Mouse (Mus musculus) heart, adult 8-10 months (tissue): ENCODE measurements around the gene Trp53. TPM values are rescaled to one million over a fixed set of nuclear protein-coding genes. Genes with fewer than 3 reads are reported as not detected.
"Not testable (repeated sequence)": the region's sequence is repeated elsewhere in the genome, so short reads cannot be mapped to it uniquely, and the experiment has no call there.

Experiments
- DNase-seq: peaks from one replicate; pipeline ENCODE4 v3.0.0; 2022; ENCODE audit warnings: low spot score
- total RNA-seq, 4 experiments: library from RNA; stranded (reverse); gene quantifications; 2 replicates each; pipeline ENCODE4 v1.2.4; 2022

The Trp53 gene
- 10 to 100 TPM; 12.8 to 16.3 (median 14.1) TPM for total RNA-seq

DNA sequence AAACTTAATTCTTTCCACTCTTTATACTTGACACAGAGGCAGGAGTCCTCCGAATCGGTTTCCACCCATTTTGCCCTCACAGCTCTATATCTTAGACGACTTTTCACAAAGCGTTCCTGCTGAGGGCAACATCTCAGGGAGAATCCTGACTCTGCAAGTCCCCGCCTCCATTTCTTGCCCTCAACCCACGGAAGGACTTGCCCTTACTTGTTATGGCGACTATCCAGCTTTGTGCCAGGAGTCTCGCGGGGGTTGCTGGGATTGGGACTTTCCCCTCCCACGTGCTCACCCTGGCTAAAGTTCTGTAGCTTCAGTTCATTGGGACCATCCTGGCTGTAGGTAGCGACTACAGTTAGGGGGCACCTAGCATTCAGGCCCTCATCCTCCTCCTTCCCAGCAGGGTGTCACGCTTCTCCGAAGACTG is at the start of gene Trp53, which contains the start of gene Wrap53:
TSS of gene Trp53 (plus strand) at position 269 of the 424 bp plus-strand sequence.
TSS of gene Wrap53 (minus strand) at position 165 of the 424 bp plus-strand sequence.
- peak; percentile 98 for DNase-seq

DNA sequence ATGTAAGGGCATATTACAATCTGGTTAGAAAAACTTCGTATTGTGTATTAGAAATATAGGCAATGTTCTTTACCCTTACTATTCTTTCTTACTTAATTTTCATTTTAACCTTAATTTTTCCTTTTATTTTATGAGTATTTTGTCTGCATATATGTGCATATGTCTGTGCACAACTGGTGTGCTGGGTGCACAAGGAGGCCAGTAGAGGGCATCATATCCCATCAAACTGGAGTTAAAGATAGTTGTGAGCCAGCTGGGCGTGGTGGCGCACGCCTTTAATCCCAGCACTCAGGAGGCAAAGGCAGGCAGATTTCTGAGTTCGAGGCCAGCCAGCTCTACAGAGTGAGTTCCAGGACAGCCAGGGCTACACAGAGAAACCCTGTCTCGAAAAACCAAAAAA is 49.4 kb upstream of the Trp53 start:
- not testable (repeated sequence) for DNase-seq

DNA sequence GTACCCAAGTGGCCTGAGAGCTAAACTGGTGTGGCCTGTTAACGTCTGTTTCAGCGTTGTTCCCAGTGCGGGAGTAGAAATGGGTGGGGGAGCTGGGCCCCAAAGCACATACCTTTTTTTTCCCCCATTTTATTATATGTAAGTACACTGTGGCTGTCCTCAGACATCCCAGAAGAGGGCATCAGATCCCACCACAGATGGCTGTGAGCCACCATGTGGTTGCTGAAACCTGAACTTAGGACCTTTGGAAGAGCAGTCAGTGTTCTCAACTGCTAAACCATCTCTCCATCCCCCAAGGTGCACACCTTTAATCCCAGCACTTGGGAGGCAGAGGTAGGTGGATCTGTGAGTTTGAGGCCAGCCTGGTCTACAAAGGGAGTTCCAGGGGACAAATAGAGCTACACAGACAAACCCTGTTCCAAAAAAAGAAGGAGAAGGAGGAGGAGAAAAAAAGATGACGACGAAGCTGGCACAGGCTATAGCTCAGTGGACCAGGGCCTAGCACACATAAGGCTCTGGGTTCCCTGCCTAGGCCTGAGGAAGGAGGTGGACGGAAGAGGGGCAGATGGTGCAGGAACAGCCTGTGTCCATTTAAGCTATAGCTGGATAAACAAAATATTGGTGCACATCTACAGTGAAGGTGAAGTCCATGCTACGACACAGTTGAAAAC is 47.5 kb upstream of the Trp53 start:
- no peak for DNase-seq

DNA sequence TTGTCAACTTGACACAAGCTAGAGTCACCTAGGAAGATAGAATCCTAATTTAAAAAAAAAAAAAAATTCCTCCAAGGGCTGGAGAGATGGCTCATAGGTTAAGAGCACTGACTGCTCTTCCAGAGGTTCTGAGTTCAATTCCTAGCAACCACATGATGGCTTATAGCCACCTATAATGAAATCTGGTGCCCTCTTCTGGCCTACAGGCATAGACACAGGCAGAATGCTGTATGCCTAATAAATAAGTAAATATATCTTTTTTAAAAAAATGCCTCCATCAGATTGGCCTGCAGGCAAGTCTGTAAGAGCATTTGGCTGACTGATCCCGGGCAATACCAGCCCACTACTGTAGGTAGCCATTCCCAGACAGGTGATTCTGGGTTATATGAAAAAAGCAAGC is 45.2 kb upstream of the Trp53 start:
- DNase-seq = no peak

DNA sequence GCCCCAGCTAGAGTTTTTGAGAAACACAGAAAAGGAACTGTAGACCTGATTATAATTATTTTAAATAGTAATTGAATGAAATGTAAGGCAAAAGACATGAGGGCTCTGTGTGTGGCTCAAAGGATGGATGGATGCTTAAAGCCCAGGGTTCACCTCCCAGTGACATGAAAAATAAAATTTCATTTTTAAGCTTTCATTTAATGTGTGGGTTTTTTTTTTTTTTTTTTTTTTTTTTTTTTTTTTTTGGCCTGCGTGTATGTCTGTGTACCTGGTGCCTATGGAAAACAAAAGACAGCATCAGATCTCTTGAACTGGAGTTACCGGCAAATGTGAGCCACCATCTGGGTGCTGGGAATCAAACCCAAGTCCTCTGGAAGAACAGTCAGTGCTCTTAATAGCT is 39.5 kb upstream of the Trp53 start:
- no peak for DNase-seq

DNA sequence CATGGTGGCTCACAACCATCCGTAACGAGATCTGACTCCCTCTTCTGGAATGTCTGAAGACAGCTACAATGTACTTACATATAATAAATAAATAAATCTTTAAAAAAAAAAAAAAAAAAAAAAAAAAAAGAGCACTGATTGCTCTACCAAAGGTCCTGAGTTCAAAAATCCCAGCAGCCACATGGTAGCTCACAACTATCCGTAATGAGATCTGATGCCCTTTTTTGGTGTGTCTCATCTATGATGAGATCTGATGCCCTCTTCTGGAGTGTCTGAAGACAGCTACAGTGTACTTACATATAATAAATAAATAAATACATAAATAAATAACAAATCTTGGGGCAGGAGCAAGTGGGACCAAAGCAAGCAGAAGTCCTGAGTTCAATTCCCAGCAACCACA is 38.4 kb upstream of the Trp53 start:
- DNase-seq = not testable (repeated sequence)

DNA sequence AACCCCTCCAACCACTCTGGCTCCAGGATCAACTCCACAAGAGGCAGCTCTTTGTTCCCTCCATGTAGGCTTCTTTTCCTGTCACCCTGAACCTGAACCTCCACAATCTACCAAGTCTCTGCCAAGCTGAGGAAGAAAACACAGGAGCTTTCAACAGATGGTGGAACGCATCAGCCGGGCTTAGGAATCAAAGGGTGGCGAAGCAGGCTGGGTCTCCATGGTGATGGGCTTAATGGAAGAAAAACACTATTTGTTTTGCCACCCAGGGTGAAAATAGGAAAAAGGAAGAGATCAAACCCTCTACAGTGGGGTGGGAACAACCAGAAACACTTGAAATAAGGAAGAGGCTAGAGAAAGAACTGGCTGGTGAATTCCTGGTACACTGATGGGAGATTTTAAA is 36.6 kb upstream of the Trp53 start:
- no peak for DNase-seq

DNA sequence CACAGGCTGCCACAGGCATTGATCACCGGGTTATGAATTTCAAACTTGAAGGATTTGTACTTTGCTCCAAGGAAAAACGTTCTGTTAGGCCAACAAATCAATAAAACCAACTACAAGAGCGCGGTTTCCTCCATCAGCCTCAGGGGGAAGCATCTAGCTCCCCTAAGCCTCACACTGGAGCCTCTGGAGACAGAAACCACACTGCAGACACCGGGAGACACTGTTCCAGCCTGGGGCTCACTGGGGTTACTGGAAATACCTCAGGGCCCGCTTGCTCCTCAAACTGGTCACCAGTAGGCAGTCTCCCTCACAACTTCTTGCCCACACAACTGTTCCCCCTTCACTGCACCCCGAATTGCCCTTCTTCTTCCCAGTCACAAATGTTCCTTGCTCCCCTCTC is 34.2 kb upstream of the Trp53 start:
- DNase-seq = no peak

DNA sequence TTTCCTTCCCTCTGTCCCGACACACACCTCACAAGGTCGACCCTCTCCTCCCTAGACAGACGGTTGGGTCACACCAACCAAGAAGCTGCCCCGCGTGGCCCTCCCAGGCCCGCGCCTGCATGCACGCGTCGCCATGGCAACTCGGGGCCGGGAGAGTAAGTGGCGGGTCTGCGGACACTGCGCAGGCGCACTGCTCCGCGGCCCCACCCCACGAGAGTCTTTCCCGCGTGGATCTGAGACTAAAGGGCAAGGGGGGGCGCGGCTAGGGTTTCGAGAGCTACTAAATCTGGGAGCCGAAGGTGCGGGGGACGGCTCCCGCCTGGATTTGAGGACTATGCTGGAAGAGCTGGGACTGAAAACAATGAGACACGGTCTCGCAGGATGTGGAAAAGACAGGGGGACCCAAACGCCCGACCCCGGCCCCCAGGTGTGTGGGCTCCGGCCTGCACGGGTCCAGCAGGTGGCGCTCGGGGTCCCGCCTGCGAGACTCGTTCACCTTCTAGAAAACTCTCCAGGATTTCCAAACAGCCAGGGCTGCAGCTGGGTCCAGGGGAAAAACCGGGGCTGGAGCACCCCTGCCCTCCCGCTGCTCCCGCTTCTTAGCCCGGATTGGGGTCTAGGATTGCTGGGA is 33.6 kb upstream of the Trp53 start:
- peak; percentile 64 for DNase-seq

DNA sequence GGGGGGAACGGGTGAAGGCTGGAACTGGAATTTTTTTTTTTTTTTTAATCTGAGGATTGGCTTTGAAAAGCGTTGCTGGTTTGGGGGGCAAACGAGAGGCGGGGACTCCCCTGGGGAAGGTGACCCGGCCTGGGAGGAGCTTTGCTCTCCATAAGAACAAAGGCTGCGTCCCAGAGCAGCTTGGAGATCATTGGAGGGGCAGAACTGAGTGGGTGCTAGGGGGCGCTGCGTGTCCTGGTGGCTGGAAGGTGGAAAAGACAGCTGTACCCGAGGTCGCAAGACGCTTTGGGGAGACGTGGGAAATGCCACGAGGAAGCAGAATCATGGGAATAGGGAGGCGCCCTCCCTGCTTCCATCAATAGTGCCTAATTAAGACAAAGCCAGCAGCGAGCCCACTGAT is 33.1 kb upstream of the Trp53 start:
- DNase-seq = peak; percentile 35

DNA sequence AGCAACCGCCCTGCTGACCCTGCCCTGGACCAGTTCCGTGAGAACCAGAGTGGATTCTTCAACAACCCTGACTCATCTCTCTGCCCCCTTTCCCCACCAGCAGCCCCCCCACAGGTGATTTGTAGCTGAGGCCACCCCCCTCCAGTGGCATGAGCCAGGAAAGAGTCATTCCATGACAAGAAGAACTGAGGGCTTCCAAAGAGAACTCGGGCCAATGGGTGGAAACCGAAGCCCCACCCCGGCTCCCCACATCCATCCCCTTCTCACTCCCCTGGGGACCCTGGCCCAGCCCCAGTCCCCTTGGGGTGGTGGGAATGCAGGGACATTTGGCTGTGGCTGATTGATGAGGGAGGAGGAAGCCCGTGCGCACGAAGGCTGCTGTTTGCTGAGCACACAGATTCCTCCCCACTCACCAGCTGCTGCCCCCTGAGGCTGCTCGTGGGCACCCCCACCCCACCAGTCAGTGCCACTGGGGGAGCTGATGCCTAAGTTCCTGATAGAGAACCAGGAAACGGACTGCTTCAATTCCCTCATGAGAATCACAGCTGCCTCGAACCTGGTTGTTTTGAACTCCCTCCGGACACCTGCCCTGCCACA is 31.0 kb upstream of the Trp53 start, which contains the start of gene Dnah2:
TSS of gene Dnah2 (minus strand) at position 51 of the 597 bp plus-strand sequence.
- no peak for DNase-seq

DNA sequence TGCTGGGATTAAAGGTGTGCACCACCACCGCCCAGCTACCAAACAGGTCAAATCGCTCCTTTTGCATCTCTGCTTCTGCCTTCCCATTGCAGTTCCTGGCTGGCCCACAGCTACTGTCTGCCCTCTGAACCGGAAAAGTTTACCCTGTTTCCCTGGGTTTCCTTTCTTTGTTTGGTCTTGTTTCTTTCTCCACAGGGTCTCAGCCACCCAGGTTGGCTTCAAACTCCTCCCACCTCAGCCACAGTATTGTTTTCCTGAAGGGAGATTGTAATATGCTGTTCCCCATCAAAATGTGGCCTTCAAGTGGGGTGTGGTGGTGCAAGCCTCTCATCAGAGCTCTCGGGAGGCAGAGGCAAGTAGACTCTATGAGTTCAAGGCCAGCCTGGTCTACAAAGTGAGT is 28.8 kb upstream of the Trp53 start:
- DNase-seq = no peak

DNA sequence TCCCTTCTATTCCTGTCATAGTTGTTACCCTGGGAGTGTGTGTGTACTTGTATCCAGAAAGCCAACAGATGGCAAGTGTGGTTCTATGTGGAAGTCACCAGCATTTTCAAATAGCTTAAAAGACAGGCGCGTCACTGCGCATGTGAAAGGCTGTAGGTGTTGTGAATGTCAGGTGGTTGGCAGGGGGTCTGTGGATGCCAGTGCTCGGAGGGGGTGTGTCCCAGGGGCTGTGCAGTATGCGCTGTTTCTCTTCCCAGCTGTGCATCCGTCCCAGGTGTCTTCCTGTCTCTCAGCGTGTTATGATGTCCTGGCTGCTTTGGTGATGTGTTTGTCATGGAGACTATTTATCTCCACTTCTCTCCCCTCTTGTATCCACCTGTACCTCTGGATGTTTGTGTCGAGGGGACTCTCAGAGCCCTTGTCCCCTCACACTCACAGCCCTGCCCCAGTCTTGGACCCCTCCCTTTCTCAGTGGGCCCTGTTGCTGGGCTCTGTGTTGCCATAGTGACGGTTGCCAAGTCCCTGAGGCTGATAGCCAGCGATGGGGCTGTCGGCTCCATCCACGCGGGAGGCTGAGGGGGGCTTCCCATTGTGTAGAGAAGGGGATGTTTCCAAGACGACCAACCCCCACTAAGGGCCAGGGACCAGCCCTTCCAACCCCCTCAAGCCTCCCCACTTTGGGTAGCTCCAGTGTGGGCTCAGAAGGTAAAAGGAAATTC is 27.4 kb upstream of the Trp53 start:
- no peak for DNase-seq

DNA sequence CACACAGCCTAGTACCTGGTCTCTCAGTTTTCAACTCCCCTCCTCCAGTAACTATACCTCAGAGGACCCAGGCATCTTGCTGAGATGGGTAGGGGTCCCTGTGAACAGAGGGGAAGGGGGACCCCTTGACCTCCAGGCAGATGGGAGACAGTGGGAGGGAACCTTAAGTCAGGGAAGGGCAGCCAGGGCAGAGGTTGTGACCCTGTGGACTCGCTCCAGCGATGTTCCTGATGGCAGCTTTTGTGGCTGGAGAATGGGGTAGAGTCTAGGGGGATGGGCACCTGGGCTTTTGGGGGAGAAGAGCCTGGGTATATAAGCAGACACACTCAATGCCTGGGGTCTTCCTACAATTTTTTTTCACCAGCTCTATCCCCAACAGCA is 26.8 kb upstream of the Trp53 start:
- DNase-seq = no peak

DNA sequence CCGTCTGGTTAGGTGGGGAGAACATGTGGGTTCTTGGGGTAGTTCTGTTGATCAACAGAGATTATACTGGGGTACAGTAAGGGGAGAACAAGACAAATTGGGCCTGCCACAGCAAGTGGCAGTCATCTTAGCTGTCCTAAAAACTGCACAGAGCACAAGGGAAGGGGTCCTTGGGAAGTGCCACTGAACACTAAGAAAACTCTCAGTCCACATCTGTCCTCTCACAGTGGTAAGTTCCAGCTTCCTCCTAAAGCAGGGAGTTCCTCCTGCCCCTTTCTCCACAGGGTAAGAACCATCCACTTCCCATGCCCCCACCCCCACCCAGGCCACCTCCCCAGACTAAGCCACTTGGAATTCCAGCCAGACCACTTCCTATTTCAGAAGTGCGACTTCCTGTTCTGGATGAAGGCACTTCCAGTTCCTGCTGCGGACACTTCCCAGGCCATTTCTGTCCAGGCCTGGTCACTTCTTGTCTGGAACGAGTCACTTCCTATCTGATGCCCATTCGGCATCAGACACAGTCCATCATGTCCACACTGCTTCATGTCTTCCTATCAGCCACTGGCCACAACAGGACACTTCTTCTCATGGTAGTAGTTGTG is 25.5 kb upstream of the Trp53 start:
- no peak for DNase-seq

DNA sequence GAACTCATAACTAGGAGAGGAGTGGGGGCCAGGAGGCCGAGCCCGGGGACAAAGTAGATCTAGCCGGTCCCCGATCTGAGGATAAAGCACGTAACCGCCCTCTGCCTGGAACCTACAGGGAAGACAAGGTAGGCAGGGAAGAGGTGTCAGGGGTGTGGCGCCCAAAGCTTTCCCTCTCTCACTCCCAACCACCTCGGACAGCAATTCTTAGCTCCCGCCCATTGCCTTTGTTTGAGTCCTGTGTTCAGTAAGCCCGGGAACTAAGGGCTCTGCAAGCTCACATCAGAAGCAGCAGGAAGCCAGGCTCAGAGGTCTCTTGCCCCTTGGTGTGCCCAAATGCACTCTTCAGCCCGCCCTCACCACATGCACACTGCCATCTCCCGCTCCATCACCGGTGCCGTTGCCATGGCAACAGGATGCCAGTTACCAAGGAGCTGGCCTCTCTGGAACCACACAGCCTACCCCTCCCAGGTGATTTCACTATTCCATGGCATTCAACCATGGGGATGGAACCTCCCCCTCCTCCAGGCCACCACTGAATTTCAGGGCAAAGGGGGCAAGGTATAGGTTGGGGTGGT is 22.7 kb upstream of the Trp53 start:
- DNase-seq = no peak

DNA sequence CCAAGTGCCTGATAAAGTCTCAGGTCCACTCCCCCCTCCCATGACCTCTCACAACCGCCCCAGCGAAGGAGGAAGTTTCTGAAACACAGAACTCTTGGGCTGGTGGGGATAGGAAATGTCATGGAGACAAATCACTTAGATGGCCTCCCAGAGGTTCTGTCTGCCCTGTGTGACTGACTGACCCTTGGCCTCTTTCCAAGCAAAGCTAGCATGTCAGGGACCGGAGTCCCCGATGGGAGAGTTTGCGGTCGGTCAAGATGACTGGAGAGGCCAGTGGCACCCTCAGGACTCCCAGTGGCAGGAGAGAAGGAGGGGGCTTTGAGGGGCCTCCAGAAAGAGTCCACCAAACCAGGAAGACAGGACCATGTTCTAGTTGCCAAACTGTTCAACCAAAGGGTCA is 21.4 kb upstream of the Trp53 start:
- DNase-seq = no peak

DNA sequence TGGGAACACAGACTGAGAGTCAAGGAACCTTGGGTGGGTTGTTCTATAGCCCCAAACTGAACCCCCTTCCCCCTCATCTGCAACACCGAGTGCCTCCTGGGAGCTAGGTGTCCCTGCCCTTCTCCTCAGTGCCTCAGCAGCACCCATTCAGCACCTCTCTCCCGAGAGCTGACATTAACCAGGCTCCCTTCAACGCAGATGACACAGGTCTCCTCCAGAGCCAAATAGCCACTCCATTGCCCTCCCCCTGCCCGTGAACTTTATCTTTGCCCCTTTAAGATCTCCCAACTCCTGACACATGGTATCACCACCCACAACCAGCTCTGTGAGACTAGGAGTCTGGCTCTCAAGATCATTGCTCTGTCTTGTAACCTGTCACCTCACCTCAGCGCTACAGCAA is 21.0 kb upstream of the Trp53 start:
- peak; percentile 53 for DNase-seq

DNA sequence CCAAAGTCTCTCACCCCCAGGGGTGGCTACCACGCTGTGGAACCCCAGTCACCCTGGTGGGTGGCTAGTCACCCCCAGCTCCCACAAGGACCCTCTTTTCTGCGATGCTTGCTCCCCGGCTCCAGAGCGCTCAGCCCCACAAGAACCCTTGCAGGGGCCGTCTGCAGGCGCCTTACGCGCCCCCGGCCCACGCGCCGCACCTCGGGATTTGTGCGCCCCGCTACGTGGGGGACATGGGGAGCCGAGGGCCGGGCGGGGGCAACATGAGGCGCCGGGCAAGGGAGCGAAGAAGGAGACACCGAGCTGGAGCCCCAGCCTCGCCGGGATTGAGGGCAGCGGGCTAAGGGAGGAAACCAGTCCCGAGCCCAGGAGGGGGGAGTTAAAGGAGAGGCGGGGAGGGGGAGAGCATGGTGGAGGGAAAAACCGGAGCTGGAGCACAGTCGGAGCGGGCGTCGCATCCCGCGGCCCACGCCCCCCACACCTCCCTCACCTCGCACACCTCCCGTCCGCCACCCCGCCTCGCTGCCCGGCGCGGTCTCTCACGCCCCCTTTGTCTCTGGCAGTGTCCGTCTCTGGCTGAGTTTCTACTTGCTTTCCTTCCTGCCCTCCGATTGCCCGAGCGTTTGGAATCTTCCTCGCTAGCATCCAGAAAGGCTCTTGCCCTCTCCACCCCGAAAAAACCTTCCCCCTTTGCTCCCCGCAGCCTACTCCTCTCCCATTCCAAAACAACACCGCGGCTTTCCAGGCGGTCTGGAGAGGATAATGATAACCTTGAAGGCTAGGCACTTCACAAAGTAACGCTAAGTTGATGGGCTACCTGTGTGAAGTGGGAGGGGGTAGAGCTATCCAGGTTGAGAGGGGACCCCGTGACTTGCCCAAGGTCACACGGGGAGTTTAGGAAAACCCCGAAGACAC is 20.1 kb upstream of the Trp53 start, which contains the start of gene Efnb3:
TSS of gene Efnb3 (minus strand) at position 355 of the 915 bp plus-strand sequence.
- no peak for DNase-seq
